In the genomic region with DNA sequence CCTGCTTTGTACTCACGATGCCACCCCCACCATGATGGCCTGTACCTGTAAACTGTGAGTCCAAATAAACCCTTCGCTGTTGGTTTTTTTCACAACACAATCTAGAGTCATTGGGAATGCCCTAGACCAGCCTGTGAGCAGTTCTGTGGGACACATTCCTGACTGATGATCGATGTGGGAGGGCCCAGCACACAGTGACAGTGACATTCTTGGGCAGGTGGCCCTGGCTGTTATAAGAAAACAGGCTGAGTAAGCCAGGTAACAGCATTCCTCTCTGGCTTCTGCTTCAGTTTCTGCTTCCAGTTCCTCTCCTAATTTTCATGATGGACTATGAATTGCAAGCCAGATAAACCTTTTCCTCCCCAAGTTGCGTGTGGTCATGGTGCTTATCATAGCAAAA, we compare ENCODE assay signal across 22 mouse cellular contexts. TPM values are rescaled to one million over a fixed set of nuclear protein-coding genes. Genes with fewer than 3 reads are reported as not detected.
A peak's percentile ranks its signal among the peaks of the same experiment; 100 is the strongest.
DNase-seq lines count a peak whose midpoint lies in the region; ATAC-seq and TF ChIP-seq lines count a peak whose summit lies in the region.
"Had no signal": no experiment of that assay in that cellular context is flagged by ENCODE, and none has a peak within 500 bp of the region (broad histone marks: within the 10 kb centered on the region; RNA-seq: fewer than 3 reads in every experiment).

No protein-coding gene starts in this region.

- H3K9me3 ChIP-seq in limb, embryonic 15.5 days, result no peaks in the 10 kb centered on the region
- H3K9me3 ChIP-seq in limb, embryonic 10.5 days (replicated peaks), result no peaks in the 10 kb centered on the region
- no peaks in the 10 kb centered on the region for H3K9me3 ChIP-seq in forebrain, embryonic 15.5 days
- H3K9me3 ChIP-seq: embryonic facial prominence, embryonic 10.5 days; embryonic facial prominence, embryonic 12.5 days; forebrain, embryonic 13.5 days; G1E had no signal

- H3K27ac ChIP-seq in limb, embryonic 15.5 days, result 0 out of 2 replicates have a peak overlapping the region, but pooled peaks have one; percentile 11
- H3K27ac ChIP-seq in limb, embryonic 10.5 days, result no peak overlapping the region
- H3K27ac ChIP-seq in forebrain, embryonic 15.5 days (replicated peaks), result no peak overlapping the region
- H3K27ac ChIP-seq: embryonic facial prominence, embryonic 10.5 days; embryonic facial prominence, embryonic 12.5 days; forebrain, embryonic 13.5 days had no signal

- TF ChIP-seq POLR2A in myocyte (IDR thresholded peaks at IDR 0.05; ENCODE audit: insufficient read length, low read depth), result no peak

- DNase-seq in limb, embryonic 10.5 days (ENCODE audit: low spot score), result no peak
- peak; percentile 39 for DNase-seq in 3134 (ENCODE audit: extremely low read depth, insufficient read length, low spot score)
- peak; percentile 52 for DNase-seq in Muller cell, postnatal 12 days (ENCODE audit: inconsistent ontology term)
- DNase-seq in thymus, postnatal 10 days (ENCODE audit: low spot score in 2 of 2), result no peak
- DNase-seq: adrenal gland, adult 8-10 months; adrenal gland, postnatal 14 days; adrenal gland, postnatal 36 days; cerebellum, adult 11-12 months; cerebellum, adult 2 months; cerebellum, adult 9-10 months; cerebellum, postnatal 10 days; cerebellum, postnatal 25 days had no signal

- no peak overlapping the region for H3K9ac ChIP-seq in limb, embryonic 15.5 days
- H3K9ac ChIP-seq in forebrain, embryonic 15.5 days (replicated peaks), result no peak overlapping the region
- H3K9ac ChIP-seq: embryonic facial prominence, embryonic 12.5 days; forebrain, embryonic 13.5 days had no signal

- H3K4me2 ChIP-seq in limb, embryonic 15.5 days, result no peak overlapping the region
- peak overlapping the region; percentile 10 for H3K4me2 ChIP-seq in myocyte (ENCODE audit: low read depth)
- no peak overlapping the region for H3K4me2 ChIP-seq in forebrain, embryonic 15.5 days (replicated peaks)
- H3K4me2 ChIP-seq: embryonic facial prominence, embryonic 12.5 days; forebrain, embryonic 13.5 days had no signal

- 82% methylated on average over 4 of the region's 4 CpGs for WGBS in limb, embryonic 15.5 days
- WGBS in limb, embryonic 10.5 days, result 91% methylated on average over 4 of the region's 4 CpGs
- WGBS in forebrain, embryonic 15.5 days, result 91% methylated on average over 4 of the region's 4 CpGs

- no peaks in the 10 kb centered on the region for H3K27me3 ChIP-seq in limb, embryonic 15.5 days
- no peaks in the 10 kb centered on the region for H3K27me3 ChIP-seq in limb, embryonic 10.5 days (ENCODE audit: low read depth, poor library complexity, severe bottlenecking)
- no peaks in the 10 kb centered on the region for H3K27me3 ChIP-seq in myocyte (ENCODE audit: control insufficient read depth, insufficient read depth, insufficient read length)
- H3K27me3 ChIP-seq in forebrain, embryonic 15.5 days, result no peaks in the 10 kb centered on the region
- H3K27me3 ChIP-seq: embryonic facial prominence, embryonic 12.5 days; forebrain, embryonic 13.5 days had no signal

- no peaks in the 10 kb centered on the region for H3K79me2 ChIP-seq in myocyte (ENCODE audit: control insufficient read depth, insufficient read depth)

- H3K36me3 ChIP-seq in limb, embryonic 15.5 days, result no peaks in the 10 kb centered on the region
- no peaks in the 10 kb centered on the region for H3K36me3 ChIP-seq in limb, embryonic 10.5 days
- H3K36me3 ChIP-seq in myocyte (ENCODE audit: control insufficient read depth, insufficient read depth), result no peaks in the 10 kb centered on the region
- no peaks in the 10 kb centered on the region for H3K36me3 ChIP-seq in forebrain, embryonic 15.5 days
- H3K36me3 ChIP-seq: embryonic facial prominence, embryonic 10.5 days; embryonic facial prominence, embryonic 12.5 days; G1E had no signal

- no peak overlapping the region for H3ac ChIP-seq in myocyte (ENCODE audit: control insufficient read depth, insufficient read length)

- no peak for ATAC-seq in limb, embryonic 15.5 days (ENCODE audit: insufficient number of reproducible peaks, low FRiP score, low TSS enrichment, low read depth)
- ATAC-seq in forebrain, embryonic 15.5 days (replicated peaks), result no peak
- ATAC-seq: activated CD4-positive, CD25-positive, alpha-beta regulatory T cell, adult 4 months; CD4-positive, CD25-positive, alpha-beta regulatory T cell, adult 4 months; forebrain, embryonic 13.5 days; forebrain, embryonic 16.5 days had no signal

- no peak overlapping the region for H3K4me3 ChIP-seq in limb, embryonic 15.5 days
- H3K4me3 ChIP-seq in limb, embryonic 10.5 days, result no peak overlapping the region
- H3K4me3 ChIP-seq in myocyte, result no peak overlapping the region
- H3K4me3 ChIP-seq in forebrain, embryonic 15.5 days, result no peak overlapping the region
- H3K4me3 ChIP-seq: embryonic facial prominence, embryonic 10.5 days; embryonic facial prominence, embryonic 12.5 days; forebrain, embryonic 13.5 days had no signal

- peaks cover 38% of the 10 kb centered on the region for H3K4me1 ChIP-seq in limb, embryonic 15.5 days
- peaks cover 31% of the 10 kb centered on the region for H3K4me1 ChIP-seq in limb, embryonic 10.5 days
- peaks cover 3% of the 10 kb centered on the region for H3K4me1 ChIP-seq in forebrain, embryonic 15.5 days
- H3K4me1 ChIP-seq: forebrain, embryonic 13.5 days had no signal

TF ChIP-seq in myocyte, 11 proteins besides CTCF, POLR2A, EP300 and RAD21:
- TF ChIP-seq TCF12 (IDR thresholded peaks at IDR 0.05; ENCODE audit: insufficient read depth, poor library complexity, severe bottlenecking), result peak; percentile 6
- TF ChIP-seq MYOD1 (IDR thresholded peaks at IDR 0.05; ENCODE audit: control insufficient read depth in 1 of 3, insufficient read length in 2 of 3, low read depth in 2 of 3), result peak; percentile 89 to 99 (median 95)
- no peak for TF ChIP-seq USF1 (IDR thresholded peaks at IDR 0.05; ENCODE audit: low read depth)
- no peak for TF ChIP-seq MAX (IDR thresholded peaks at IDR 0.05; ENCODE audit: low read depth)
- TF ChIP-seq E2F4 (IDR thresholded peaks at IDR 0.05; ENCODE audit: insufficient read depth), result no peak
- TF ChIP-seq POLR2AphosphoS2 (IDR thresholded peaks at IDR 0.05; ENCODE audit: insufficient read length, low read depth), result no peak
- peak in 1 of 3 experiments; percentile 26 for TF ChIP-seq MYOG (IDR thresholded peaks at IDR 0.05; ENCODE audit: control insufficient read depth in 1 of 3, insufficient read depth in 1 of 3, insufficient read length in 2 of 3, low read depth in 2 of 3)
- no peak for TF ChIP-seq REST (IDR thresholded peaks at IDR 0.05; ENCODE audit: insufficient read depth, insufficient read length)
- no peak for TF ChIP-seq CEBPB (IDR thresholded peaks at IDR 0.05; ENCODE audit: insufficient read depth, poor library complexity, severe bottlenecking)
- no peak for TF ChIP-seq SRF (IDR thresholded peaks at IDR 0.05; ENCODE audit: control insufficient read depth, insufficient read length, low read depth)
- peak; percentile 41 for TF ChIP-seq TCF3 (IDR thresholded peaks at IDR 0.05; ENCODE audit: insufficient read length, low read depth)

RNA-seq across cellular contexts. Expression of a gene that starts 41.3 kb away (rescaled TPM):
- 259 and 273 TPM in 2 replicates for polyA plus RNA-seq in limb, embryonic 15.5 days (2015; fragmentation: Nextera tagmentation; extraction: Ambion mirVana)
- polyA plus RNA-seq in limb, embryonic 10.5 days (2016; fragmentation: Nextera tagmentation; extraction: Ambion mirVana), result 13.5 and 21.4 TPM in 2 replicates
- polyA plus RNA-seq in myocyte (2012; fragmentation: generic; extraction: Trizol), result 172 TPM
- 5.4 and 5.9 TPM in 2 replicates for polyA plus RNA-seq in forebrain, embryonic 15.5 days (2015; fragmentation: Nextera tagmentation; extraction: Ambion mirVana)
- polyA plus RNA-seq: activated CD4-positive, CD25-positive, alpha-beta regulatory T cell, adult 4 months; CD4-positive, CD25-positive, alpha-beta regulatory T cell, adult 4 months had no signal

Comparison
In these comparisons a context has a peak if more than half of its experiments do, and no peak if none do; other contexts are left out.
1. DNase-seq: peak in 3134 (single experiment) and Muller cell, postnatal 12 days (single experiment); none in limb, embryonic 10.5 days (single experiment) and thymus, postnatal 10 days (0 of 2).